Mouse (Mus musculus): ENCODE measurements around the gene Bax.

The Bax gene

DNA sequence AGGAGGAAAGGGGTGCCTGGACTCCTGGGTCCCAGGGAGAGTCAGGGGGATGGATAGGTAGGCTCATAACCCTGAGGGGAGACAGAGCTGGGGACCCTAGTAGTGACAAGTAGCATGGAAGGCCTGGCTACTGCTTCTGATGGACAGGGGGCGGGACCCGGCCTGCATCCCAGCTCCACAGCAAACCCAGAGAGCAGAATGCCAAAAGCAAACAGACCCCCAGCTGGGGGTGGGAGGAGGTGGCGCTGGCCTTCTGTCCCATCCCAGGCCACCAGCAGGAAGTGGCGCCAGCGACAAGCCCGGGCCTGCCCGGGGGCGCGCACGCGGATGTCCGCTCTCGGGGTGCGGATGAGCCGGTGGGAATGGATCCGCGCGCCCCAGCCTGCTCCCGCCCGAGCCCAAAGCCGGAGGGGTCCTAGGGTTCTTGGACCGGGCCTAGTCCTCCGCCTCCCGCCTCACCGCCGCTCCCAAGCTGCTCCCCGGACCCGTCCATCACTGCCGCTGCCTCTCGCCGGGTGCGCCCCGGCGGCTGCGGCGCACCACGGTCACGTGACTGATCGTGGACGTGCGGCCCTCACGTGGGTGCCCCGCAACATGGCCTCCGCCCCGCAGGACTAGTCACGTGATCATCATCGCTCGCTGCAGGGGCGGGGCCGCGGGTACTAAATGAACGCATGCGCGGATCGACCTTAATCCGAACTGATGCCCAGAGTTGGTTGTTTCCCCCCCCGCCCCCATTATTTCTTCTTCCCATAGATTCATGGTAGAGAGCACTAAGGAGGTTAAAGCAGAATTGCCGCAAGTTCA is at the start of gene Bax:
TSS of gene Bax (minus strand) at position 616 of the 807 bp plus-strand sequence.
- DNase-seq (ENCODE audit: inconsistent age in 2 of 2, low spot score in 1 of 2), result peak; percentile 97 to 98

DNA sequence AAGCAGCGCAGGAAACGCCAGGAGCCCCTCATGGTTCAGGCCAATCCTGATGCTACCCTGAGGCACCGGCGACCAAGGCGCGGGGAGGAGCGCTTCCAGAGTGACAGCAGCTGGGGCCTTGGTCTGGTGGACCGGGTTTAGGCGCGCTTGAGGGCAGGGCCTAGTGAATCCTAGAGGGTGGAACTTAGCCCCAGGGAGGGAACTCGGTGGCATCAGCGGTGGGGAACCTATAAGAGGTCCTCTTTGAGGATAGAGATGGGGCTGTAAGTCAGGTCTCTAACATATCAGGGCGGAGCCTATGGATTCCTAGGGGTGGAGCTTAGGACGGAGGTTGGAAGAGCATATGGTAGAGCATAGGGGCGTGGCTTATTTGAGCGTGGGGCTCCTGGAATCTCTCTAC is 48.7 kb upstream of the Bax start:
- DNase-seq (ENCODE audit: inconsistent age in 2 of 2, low spot score in 1 of 2), result no peak

DNA sequence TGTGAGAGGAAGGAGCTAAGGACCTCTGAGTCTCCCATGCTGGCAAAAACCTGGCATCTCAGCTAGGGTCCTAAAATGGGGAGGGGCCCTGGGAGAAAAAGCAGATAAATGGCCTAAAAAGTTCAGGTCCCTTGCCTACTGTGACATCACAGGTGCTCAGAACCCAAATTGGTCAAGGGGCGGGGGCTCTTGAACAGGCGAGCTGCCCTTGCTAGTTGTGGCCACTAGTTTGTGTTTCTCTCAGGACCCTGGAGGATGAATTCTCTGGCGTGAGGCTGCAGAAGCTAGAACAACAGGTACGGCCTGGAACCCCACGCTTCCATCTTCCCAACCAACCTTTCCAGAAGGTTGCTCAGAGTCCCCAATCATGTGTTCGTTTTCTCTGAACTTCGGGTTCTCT is 47.7 kb upstream of the Bax start:
- DNase-seq (ENCODE audit: inconsistent age in 2 of 2, low spot score in 1 of 2), result no peak

DNA sequence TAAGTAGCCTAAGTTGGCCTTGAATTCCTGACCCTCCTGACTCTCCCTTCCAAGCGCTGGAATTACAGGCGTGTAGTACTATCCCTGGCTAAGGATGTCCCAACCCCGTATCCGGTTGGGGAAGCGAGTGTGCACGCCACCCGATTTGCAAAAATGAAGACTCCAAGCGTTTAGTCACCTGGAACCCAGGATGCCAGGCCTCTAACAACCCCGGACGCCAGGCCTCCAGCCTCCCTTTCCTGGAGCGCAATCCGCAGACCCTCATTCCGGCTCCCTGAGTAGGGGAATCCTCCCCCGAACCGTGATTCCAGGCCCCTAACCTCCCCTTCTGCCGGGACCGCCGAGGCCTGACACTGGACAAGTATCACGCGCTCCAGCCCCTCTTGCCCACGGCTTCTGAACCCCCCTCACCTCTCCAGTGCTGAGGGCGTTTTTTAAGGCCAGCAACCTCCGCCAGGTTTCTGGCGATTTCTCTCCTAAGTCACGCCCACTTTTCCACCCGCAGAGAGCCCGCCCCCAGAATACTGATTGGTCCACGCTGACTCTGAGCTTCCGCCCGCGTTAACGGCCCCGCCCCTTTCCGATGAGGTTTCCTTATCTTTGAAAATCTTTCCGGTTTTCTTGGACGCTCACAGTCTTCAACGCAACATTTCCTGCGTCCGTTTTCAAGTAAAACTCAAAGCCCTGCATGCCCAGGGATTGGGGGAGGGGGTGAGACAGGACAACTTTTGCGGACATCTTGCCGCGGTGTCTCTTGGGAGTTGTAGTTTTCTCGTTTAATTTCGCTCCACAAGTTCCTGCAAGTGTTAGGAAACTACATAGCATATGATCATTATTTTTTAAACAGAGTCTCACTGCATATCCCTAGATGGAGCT is 43.5 kb upstream of the Bax start, which contains the start of gene Nucb1:
TSS of gene Nucb1 (minus strand) at position 495 of the 876 bp plus-strand sequence.
- DNase-seq (ENCODE audit: inconsistent age in 2 of 2, low spot score in 1 of 2), result peak; percentile 94 to 99

DNA sequence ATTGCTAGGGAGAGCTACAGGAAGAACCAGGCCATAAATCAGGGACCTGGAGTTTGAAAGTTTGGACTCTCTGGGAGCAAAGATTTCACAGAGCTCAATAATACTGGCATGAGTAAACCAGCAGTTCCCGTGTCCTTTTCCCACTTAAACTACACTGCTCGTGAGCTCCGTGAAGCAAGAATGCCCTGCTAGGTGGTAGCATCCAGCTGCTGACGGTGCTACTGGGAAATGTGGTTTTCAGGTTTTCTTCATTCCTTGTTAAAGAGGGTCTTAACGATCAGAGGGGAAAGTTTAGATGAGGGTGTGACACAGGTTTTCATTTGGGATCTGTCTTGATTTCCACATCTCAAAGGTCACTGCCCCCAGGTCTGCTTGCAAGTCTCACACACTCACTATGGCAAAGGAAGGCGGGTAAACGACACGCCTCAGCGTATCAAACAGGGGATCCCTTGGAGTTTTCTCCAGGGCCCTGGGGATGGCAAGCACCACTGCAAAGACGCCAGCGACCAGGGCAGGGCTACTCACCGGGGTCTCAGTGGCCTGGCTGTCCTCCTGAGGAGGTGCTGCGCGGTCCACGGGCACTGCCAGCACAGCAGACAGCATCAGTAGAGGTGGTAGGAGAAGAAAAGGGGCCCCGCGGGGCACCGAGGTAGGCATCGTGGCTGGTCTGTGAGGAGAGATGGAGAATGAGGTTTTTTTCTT is 42.6 kb upstream of the Bax start:
- DNase-seq (ENCODE audit: inconsistent age in 2 of 2, low spot score in 1 of 2), result no peak

DNA sequence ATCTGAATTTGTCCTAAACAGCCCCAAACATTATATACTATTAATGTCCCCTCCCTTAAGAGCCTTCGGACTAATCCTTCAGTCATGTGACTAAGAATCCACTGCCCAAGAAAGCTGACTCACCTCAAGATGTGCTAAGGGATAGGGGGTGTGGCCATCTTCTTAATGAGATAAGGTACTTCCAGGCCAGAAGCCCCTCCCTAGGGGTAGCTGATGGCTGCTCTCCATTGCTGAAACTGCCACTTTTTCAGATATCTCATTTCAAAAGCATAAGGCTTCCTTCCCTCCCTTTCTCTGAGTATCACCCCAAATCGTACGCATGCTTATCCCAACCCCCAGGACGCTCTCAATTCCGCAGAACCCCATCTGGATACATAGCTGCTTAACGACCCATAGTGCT is 41.9 kb upstream of the Bax start:
- peak in 1 of 2 experiments; percentile 26 for DNase-seq (ENCODE audit: inconsistent age in 2 of 2, low spot score in 1 of 2)

DNA sequence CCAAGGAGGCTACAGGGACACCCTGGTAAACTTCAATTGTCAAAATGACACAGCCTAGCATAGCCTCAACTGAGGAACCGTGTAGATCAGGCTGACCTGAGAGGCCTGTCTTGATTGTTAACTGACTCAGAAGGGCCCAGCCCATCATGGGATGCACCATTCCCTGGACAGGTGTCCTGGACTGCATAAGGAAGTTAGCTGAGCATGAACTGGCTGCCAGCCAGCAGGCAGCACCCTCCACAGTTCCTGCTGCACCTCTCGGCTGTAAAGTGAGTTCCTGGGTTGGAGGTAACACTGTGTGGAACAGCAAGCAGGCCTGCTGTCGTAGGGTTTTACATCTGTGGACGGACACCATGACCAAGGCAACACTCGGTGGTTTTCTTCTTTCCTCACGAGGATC is 40.9 kb upstream of the Bax start:
- no peak for DNase-seq (ENCODE audit: inconsistent age in 2 of 2, low spot score in 1 of 2)

DNA sequence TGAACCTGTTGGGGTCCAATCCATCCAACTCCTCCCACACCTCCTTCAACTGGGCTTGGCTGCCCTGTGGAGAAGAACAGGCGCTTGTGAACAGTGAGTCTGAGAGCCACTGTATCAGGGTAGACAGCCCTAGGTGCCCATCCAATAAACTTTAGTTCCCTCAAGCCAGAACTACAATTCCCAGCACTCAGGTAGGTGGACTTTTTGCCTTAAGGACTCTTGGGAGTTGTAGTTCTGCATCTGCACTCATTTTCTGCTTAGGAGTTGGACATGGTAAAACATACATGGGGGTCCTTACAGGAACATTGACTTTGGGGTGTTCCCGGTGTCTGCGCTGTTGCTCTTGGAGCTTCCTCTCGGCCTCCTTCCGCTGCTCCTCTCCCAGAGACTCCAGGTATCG is 31.7 kb upstream of the Bax start:
- no peak for DNase-seq (ENCODE audit: inconsistent age in 2 of 2, low spot score in 1 of 2)

DNA sequence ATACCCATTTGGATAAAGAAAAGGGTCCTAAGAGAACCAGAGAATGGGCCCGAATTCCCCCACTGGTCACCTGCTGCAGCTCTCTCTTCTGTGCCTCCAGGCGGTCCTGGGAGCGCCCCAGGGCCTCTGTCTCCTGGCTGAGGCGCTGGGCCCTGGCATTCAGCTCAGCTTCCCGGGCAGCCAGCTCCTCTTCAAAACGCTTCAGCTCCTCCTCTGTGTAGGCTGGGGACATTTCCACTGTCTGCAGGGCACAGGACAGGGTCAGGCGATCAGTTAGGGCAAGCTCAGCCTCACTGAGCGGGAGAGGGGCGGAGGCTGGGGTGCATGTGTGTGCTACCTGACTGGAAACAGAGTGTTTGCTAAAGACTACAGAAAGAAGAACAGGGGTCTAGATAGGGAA is 27.9 kb upstream of the Bax start:
- DNase-seq (ENCODE audit: inconsistent age in 2 of 2, low spot score in 1 of 2), result no peak

DNA sequence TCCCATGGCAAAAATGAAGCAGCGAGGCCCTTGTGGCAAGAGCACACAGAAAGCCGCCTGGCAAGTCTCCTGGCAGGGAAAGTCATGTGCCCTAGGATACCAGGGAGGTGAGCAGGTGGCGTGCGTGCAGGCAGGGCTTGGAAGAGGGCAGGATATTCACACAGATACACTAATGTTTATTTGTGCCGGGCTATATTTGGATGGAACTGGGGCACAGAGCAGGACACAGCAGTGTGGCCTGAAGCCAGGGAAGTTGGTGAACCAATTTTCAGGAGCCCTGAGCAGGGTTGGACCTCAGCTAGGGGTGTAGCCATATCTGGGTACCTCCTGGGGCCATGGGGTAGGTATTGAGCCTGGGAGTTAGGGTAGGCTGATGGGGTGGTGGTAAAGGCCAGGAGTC is 26.3 kb upstream of the Bax start:
- DNase-seq (ENCODE audit: inconsistent age in 2 of 2, low spot score in 1 of 2), result no peak

DNA sequence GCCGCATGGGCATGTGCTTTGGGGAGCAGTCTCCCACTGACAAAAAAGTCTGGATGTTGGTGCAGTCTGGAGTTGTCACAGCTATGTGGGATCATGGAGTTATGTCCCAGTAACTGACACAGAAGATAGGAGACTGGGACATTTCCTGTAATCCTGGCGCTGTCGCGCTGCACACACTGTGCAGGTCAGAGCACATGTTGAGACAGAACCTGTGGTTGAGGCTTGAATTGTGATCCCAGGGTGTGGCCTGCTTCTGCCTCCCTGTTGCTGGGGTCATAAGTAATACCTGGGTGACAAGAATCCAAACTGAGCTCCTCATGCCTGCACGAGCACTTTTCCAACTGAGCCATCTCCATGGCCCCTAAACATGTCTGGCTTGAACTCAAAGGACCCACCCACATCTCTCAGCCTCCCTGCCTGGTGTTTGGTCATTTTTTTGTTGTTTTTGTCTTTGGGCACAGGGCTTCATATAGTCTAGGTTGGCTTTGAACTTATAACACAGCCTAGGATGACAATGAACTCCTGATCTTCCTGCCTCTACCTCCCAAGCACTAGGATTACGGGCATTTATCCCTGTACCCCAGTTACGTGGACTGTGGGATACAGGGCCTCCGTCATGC is 25.6 kb upstream of the Bax start:
- no peak for DNase-seq (ENCODE audit: inconsistent age in 2 of 2, low spot score in 1 of 2)

DNA sequence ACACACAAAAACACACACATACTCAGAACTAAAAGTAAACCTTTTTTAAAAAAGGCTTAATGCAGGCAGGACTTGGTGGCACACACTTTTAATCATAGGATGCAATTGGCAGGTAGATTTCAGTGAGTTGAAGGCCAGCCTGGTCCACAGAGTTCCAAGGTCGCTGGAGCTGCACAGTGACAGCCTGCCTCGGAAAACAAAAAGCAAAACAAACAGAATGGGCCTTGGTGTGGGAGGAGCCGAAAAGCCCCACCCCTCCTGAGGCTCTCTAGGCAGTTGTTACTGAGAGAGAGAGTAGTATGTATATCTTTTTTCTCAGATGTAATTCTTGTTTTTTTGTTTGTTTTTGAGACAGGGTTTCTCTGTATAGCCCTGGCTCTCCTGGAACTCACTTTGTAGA is 24.6 kb upstream of the Bax start:
- DNase-seq (ENCODE audit: inconsistent age in 2 of 2, low spot score in 1 of 2), result peak; percentile 65 to 83

DNA sequence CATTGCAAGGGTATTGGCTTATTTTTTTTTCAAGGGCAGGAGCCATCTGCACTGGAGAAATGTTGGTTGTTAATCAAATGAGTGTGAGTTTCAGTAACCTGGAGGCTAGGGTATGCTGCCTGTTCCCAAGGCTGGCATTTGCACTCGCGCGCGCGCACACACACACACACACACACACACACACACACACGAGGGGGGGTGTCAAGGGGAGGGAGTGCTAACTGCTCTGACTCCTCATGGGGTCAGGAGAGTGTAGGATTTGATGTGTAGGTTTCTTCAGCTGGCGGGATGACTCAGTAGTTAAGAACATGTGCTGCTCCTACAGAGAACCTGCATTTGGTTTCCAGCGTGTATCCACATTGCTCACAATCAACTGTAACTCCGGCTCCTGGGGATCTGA is 24.1 kb upstream of the Bax start:
- peak; percentile 47 to 67 for DNase-seq (ENCODE audit: inconsistent age in 2 of 2, low spot score in 1 of 2)

DNA sequence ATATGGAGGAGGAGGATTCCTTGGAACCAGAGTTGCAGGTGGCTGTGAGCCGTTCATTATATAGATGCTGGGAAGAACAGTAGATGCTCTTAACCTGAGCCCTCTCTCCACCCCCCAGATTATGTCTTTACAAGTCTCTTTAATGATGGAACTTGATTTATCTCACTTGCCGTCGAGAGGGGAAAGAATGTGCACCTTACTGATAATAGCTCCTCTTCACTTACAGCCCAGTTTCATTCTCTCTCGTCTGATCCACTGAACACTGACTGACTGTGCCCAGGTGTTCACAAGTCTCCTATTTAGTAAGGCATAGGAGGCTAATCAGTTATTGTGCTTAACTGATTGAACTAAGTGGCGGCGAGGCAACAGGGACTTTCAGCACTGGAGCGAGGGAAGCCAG is 22.9 kb upstream of the Bax start:
- DNase-seq (ENCODE audit: inconsistent age in 2 of 2, low spot score in 1 of 2), result no peak

DNA sequence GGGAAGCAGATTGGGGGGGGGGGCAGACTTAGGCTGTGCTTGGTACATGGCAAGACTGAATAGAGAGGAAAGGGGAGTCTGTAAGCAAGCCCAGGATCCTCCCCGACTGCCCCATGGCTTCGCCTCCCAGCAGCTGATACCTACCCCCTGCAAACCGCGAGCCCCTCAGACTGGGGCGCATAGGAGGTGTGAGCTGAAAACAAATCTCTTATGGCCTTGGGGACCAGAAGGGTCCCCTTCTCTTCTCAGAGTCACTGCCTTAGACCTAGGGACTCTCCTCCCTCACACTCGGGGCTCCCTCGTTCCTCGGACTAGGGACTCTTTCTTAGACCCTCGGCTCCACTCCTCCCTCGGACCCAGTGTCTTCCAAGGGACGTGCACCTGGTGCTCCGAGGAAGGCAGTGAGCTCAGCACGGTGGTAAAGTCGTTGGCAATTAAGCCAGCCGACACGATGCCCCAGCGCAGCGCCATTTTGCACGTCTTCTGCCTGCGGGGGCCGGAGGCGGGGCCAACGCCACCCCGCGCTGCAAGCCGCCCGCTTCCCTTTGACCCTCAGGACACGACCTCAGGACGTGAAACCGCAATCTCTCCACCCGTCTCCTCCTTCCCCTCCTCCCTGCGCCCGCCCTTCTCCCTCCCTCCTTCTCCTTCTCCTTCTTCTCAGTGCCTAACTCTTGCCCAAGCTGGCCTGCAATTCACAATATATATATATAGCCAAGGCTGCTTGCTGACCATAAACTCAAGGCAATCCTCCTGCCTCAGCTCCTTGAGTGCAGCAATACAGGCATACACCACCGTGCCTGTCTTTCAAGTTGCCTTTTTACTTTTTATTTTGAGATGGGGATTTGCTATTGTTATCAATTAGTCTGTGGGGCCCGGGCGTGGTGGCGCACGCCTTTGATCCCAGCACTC is 21.9 kb upstream of the Bax start, which contains the start of gene Dhdh:
TSS of gene Dhdh (minus strand) at position 513 of the 912 bp plus-strand sequence.
- DNase-seq (ENCODE audit: inconsistent age in 2 of 2, low spot score in 1 of 2), result peak; percentile 87 to 93

DNA sequence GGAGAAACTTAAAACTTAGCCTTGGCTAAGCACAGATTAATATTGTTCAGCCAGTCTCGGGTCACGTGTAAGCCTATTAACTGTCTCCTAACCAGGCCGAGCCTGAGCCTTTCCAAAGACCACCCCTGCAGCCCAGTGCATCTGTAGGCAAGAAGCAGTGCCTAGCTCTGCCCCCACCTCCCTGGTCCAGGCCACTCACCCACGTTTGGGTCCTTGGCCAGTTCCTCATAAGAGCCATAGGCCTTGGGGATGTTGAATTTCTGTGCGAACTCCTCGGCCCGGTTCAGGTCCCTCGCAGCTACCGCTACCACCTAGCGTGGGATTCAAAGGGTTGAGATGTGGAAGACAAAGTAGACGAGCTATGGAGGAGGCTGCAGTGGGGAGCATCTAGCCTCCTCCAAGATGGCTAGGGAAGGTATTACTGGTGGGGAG is 21.2 kb upstream of the Bax start:
- DNase-seq (ENCODE audit: inconsistent age in 2 of 2, low spot score in 1 of 2), result peak; percentile 47 to 74

DNA sequence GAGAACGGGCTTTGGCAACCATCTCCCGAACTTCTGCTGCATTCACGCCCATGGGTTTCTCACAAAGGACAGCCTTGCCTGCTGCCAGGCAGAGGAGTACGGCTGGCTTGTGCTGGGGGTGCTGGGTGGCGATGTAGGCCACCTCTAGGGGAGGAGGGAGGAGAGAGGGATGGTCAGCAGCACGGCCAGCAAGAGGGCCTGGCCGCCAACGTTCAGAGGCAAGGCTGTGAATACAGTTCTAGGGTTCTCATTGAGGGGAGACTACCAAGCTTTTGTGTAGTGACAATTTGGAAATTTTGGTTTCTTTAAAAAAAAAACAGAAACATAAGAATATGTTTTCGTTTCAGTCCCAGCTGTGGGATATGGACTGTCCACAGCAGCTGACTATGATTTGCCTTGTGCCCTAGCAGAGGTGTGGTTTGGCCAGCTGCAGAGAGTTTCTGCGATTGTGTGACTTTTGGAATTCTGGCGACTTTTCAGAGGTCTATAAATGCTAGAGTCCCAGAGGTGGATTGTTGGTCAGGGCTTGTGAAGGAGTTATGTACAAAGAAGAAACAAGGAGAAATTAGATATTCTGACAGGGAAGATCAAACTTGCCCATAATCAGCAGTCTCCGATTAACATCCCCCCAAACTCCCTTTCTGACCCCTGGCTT is 20.2 kb upstream of the Bax start, which contains the start of gene Gm45808:
TSS of gene Gm45808 (minus strand) at position 51 of the 655 bp plus-strand sequence.
- DNase-seq (ENCODE audit: inconsistent age in 2 of 2, low spot score in 1 of 2), result no peak

DNA sequence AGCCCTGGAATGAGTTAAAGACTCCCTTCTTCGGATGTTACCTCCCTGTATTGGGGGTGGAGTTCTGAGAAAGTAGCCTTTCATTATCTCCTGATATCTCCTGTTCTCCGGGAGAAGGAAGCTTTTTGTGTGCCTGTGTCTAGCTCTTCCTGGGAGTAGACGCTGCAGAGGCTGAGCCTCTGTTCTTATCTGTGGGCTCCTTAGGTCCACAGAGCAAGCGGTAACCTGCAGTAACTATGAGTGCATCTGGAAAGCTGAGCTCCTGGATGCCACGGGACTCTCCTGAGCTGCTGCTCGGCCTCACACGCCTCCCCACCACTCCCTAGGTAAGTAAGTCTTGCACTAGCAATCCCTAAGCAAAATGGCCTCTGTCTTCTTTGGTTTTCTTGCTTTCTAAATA is 19.5 kb upstream of the Bax start:
- DNase-seq (ENCODE audit: inconsistent age in 2 of 2, low spot score in 1 of 2), result no peak

DNA sequence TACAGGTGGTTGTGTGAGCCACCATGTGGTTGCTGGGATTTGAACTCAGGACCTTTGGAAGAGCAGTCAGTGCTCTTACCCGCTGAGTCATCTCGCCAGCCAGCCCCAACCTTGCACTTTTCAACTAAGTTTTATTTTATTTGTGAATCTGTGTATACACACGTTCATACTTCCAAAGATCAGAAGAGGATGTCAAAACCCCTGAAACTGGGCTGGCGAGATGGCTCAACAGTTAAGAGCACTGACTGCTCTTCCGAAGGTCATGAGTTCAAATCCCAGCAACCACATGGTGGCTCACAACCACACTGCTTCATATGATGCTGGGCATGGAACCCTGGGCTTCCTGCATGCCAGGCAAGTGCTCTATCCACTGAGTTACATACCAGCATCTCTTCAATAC is 18.3 kb upstream of the Bax start:
- peak in 1 of 2 experiments; percentile 78 for DNase-seq (ENCODE audit: inconsistent age in 2 of 2, low spot score in 1 of 2)
